Mouse (Mus musculus) ES-E14 (cell line): ENCODE results near the gene Il17c. TPM values are rescaled to one million over a fixed set of nuclear protein-coding genes. Genes with fewer than 3 reads are reported as not detected.
A peak's percentile ranks its signal among the peaks of the same experiment; 100 is the strongest.

Source experiments
- DNase-seq: peaks from one replicate; pipeline ENCODE4 v3.0.0-alpha.2; 2013; ENCODE audit warnings: low read depth, low spot score
- H3K27ac ChIP-seq: 2 replicates; pipeline ENCODE4 v1.5.1; 2012; ENCODE audit warnings: low read depth, mild to moderate bottlenecking, low read length, moderate library complexity, mixed read lengths; ENCODE audit not compliant: poor library complexity, insufficient read depth, severe bottlenecking
- H3K36me3 ChIP-seq: 2 replicates; pipeline ENCODE4 v1.6.1; 2012; ENCODE audit warnings: mild to moderate bottlenecking, low read length, moderate library complexity, mixed read lengths; ENCODE audit not compliant: control insufficient read depth, poor library complexity, insufficient read depth, severe bottlenecking
- H3K4me1 ChIP-seq, 2 experiments: fragments of 150-350 bp in 1 of 2; sonication (generic) in 1 of 2; 2 replicates each; pipeline ENCODE4 v1.6.1; 2012; ENCODE audit warnings: low read length in 2 of 2, mild to moderate bottlenecking in 1 of 2, mixed read lengths in 1 of 2; ENCODE audit not compliant: control insufficient read depth in 2 of 2, insufficient read depth in 2 of 2, poor library complexity in 1 of 2
- H3K4me3 ChIP-seq, 2 experiments: fragments of 150-350 bp in 1 of 2; sonication (generic) in 1 of 2; 2 replicates each; pipeline ENCODE4 v1.5.1; 2012; ENCODE audit warnings: low read length in 2 of 2, low read depth in 1 of 2, mild to moderate bottlenecking in 1 of 2, mixed read lengths in 1 of 2; ENCODE audit not compliant: insufficient read depth in 1 of 2, poor library complexity in 1 of 2, severe bottlenecking in 1 of 2
- H3K9ac ChIP-seq: 2 replicates; pipeline ENCODE4 v1.6.1; 2012; ENCODE audit warnings: low read depth, mild to moderate bottlenecking, low read length, mixed read lengths; ENCODE audit not compliant: poor library complexity, insufficient read depth, severe bottlenecking
- H3K9me3 ChIP-seq: fragments of 150-350 bp; sonication (generic); 2 replicates; pipeline ENCODE4 v1.6.1; 2012; ENCODE audit warnings: low read depth, mild to moderate bottlenecking, low read length; ENCODE audit not compliant: control insufficient read depth, insufficient read depth
- CHD2 ChIP-seq: IDR thresholded peaks from 2 replicates; pipeline ENCODE4 v1.6.1; 2014; ENCODE audit warnings: mild to moderate bottlenecking, low read depth, low read length, inconsistent platforms
- HCFC1 ChIP-seq: IDR thresholded peaks from 2 replicates; pipeline ENCODE4 v1.6.1; 2012; ENCODE audit warnings: low read length, inconsistent platforms, borderline replicate concordance; ENCODE audit not compliant: insufficient read depth
- MAFK ChIP-seq: IDR thresholded peaks from 2 replicates; pipeline ENCODE4 v1.6.1; 2014; ENCODE audit warnings: mild to moderate bottlenecking, low read depth, low read length, inconsistent platforms; ENCODE audit not compliant: insufficient read depth
- ZC3H11A ChIP-seq: IDR thresholded peaks from 2 replicates; pipeline ENCODE4 v1.6.1; 2012; ENCODE audit warnings: low read depth, mild to moderate bottlenecking, inconsistent platforms, low read length, borderline replicate concordance
- ZNF384 ChIP-seq: IDR thresholded peaks from 2 replicates; pipeline ENCODE4 v1.6.1; 2012; ENCODE audit warnings: low read depth, low read length, inconsistent platforms
- in situ Hi-C, 2 experiments: fragments of 600-800 bp; cut with MboI; formaldehyde crosslinking; loops; one replicate each; pipeline ENCODE4 v1.15.1; 2025; ENCODE audit warnings: low sequenced_read_pairs in 2 of 2, inconsistent platforms in 1 of 2; ENCODE audit not compliant: unreplicated experiment in 2 of 2
- total RNA-seq: library from RNA; depleted of rRNA; stranded (reverse); fragments of 300-350 nt; gene quantifications from 2 replicates; pipeline ENCODE4 v1.2.3, GENCODE M21; 2012

Gene Il17c
- total RNA-seq, 1 experiment = not detected

- Histone ChIP-seq H3K4me1 (no peaks in the 10 kb centered on the region), H3K9me3 (no peaks in the 10 kb centered on the region), H3K27ac (no peak overlapping the region), H3K9ac (no peak overlapping the region), H3K36me3 (peaks cover 47% of the 10 kb centered on the region), H3K4me3 (no peak overlapping the region)
- no peak for DNase-seq
- in situ Hi-C loops = no loop called here
- TF ChIP-seq HCFC1 = no peak
- TF ChIP-seq ZC3H11A = no peak
- TF ChIP-seq ZNF384 = no peak
- no peak for TF ChIP-seq MAFK
- no peak for TF ChIP-seq CHD2
Observed at GRCm38 (mm10) chr8:122383039-122383438, 38.8 kb upstream of the Il17c start.

- H3K27ac ChIP-seq = no peak overlapping the region
- in situ Hi-C loops = no loop called here
- peaks cover 54% of the 10 kb centered on the region for H3K36me3 ChIP-seq
- H3K4me1 ChIP-seq = no peaks in the 10 kb centered on the region
- H3K9ac ChIP-seq = no peak overlapping the region
- H3K4me3 ChIP-seq = no peak overlapping the region
- peak; percentile 17 for DNase-seq
- H3K9me3 ChIP-seq = no peaks in the 10 kb centered on the region
- TF ChIP-seq HCFC1 (no peak), CHD2 (no peak), MAFK (no peak)
Observed at GRCm38 (mm10) chr8:122389357-122389756, 32.5 kb upstream of the Il17c start.

GRCm38 (mm10) chr8:122390758-122391157 is 31.1 kb upstream of the Il17c start:
- Histone ChIP-seq H3K36me3 (peaks cover 46% of the 10 kb centered on the region), H3K9ac (no peak overlapping the region), H3K9me3 (no peaks in the 10 kb centered on the region), H3K27ac (no peak overlapping the region), H3K4me3 (no peak overlapping the region), H3K4me1 (no peaks in the 10 kb centered on the region; a peak in 1 of 4 replicates)
- in situ Hi-C loops = no loop called here
- TF ChIP-seq CHD2 = peak; percentile 81
- TF ChIP-seq ZNF384 = no peak
- DNase-seq = no peak

- in situ Hi-C loops = no loop called here
- peaks cover 35% of the 10 kb centered on the region for H3K36me3 ChIP-seq
- H3K9me3 ChIP-seq = no peaks in the 10 kb centered on the region
- TF ChIP-seq ZC3H11A (no peak), MAFK (no peak), HCFC1 (no peak), ZNF384 (no peak), CHD2 (no peak)
- no peak for DNase-seq
- H3K4me1 ChIP-seq = no peaks in the 10 kb centered on the region; a peak in 1 of 4 replicates
- no peak overlapping the region for H3K9ac ChIP-seq
- no peak overlapping the region for H3K27ac ChIP-seq
- H3K4me3 ChIP-seq = no peak overlapping the region
Observed at GRCm38 (mm10) chr8:122393717-122394116, 28.1 kb upstream of the Il17c start.

- no peak for DNase-seq
- no peaks in the 10 kb centered on the region; a peak in 1 of 4 replicates for H3K4me1 ChIP-seq
- in situ Hi-C loops = no loop called here
- no peak overlapping the region for H3K9ac ChIP-seq
- H3K4me3 ChIP-seq = no peak overlapping the region
- TF ChIP-seq CHD2 (no peak), ZC3H11A (no peak), HCFC1 (no peak), ZNF384 (no peak), MAFK (no peak)
- peaks cover 42% of the 10 kb centered on the region for H3K36me3 ChIP-seq
- no peak overlapping the region for H3K27ac ChIP-seq
- H3K9me3 ChIP-seq = no peaks in the 10 kb centered on the region
Observed at GRCm38 (mm10) chr8:122395291-122395690, 26.5 kb upstream of the Il17c start.
